Mouse (Mus musculus) lung, adult 2 months (tissue): ENCODE results near the gene Cdkl5.

Source experiments
- CTCF ChIP-seq: fragments of 200-500 bp; IDR thresholded peaks from 2 replicates; pipeline ENCODE4 v1.5.1; 2011; ENCODE audit warnings: mild to moderate bottlenecking, low read length, control low read depth; ENCODE audit not compliant: insufficient read depth
- POLR2A ChIP-seq: fragments of 200-500 bp; IDR thresholded peaks from 2 replicates; pipeline ENCODE4 v1.6.1; 2011; ENCODE audit warnings: low read depth, mild to moderate bottlenecking, control low read depth, low read length, borderline replicate concordance; ENCODE audit errors: extremely low read depth

DNA sequence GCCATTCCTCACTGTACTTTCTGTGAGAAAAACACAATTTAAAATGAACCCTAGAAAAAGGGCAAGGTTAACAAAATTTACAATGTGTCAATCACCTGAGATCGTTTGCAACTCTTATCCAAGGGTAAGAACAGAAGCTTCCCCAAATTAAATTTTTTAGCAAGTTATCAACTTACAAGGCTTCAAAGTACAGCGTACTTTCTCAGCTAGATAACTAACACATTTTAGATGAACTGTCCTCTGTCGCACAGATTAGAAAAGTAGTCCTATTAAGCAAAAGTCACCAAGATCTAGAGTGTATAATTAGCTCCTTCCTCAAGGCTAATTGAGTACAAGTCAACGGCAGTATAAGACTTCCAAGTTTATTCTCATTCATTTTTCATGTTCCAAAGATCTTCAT is 88.6 kb downstream of the Cdkl5 start:
- TF ChIP-seq POLR2A (no peak), CTCF (no peak)
